Mouse (Mus musculus) heart, embryonic 11.5 days (tissue): ENCODE measurements around the gene Cracr2b. TPM values are rescaled to one million over a fixed set of nuclear protein-coding genes. Genes with fewer than 3 reads are reported as not detected.

ENCODE experiments used
- ATAC-seq: fragments of 200-750 bp; cut with Nextera tagmentation; replicated peaks from 2 replicates; pipeline ENCODE4 v1.8.0; 2017; ENCODE audit warnings: moderate library complexity; ENCODE audit not compliant: insufficient number of reproducible peaks, low FRiP score, low TSS enrichment
- H3K27ac ChIP-seq: fragments of 300-500 bp; sonication (generic); 2 replicates; pipeline ENCODE4 v1.5.1; 2014; ENCODE audit warnings: mild to moderate bottlenecking, low read depth, low read length
- H3K27me3 ChIP-seq: fragments of 300-500 bp; sonication (generic); 2 replicates; pipeline ENCODE4 v1.6.1; 2014; ENCODE audit warnings: mild to moderate bottlenecking, low read length, mixed read lengths; ENCODE audit not compliant: control insufficient read depth, insufficient read depth
- H3K36me3 ChIP-seq: fragments of 300-500 bp; sonication (generic); 2 replicates; pipeline ENCODE4 v1.6.1; 2014; ENCODE audit warnings: mild to moderate bottlenecking, low read length, moderate library complexity, mixed read lengths; ENCODE audit not compliant: control insufficient read depth, insufficient read depth
- H3K4me1 ChIP-seq: fragments of 300-500 bp; sonication (generic); 2 replicates; pipeline ENCODE4 v1.6.1; 2014; ENCODE audit warnings: low read length; ENCODE audit not compliant: control insufficient read depth, insufficient read depth
- H3K4me2 ChIP-seq: fragments of 300-500 bp; sonication (generic); 2 replicates; pipeline ENCODE4 v1.6.1; 2014; ENCODE audit warnings: mild to moderate bottlenecking, moderate library complexity
- H3K4me3 ChIP-seq: fragments of 300-500 bp; sonication (generic); 2 replicates; pipeline ENCODE4 v1.5.1; 2014; ENCODE audit warnings: low read depth, low read length
- H3K9ac ChIP-seq: fragments of 300-500 bp; sonication (generic); 2 replicates; pipeline ENCODE4 v1.6.1; 2014; ENCODE audit warnings: mild to moderate bottlenecking, low read depth, low read length, moderate library complexity
- H3K9me3 ChIP-seq: fragments of 300-500 bp; sonication (generic); replicated peaks from 2 replicates; pipeline ENCODE4 v1.6.1; 2016; ENCODE audit warnings: low read length; ENCODE audit not compliant: control insufficient read depth
- WGBS: fragments of 180-500 bp; shearing (Covaris S2); extraction: QIAGEN DNeasy Blood & Tissue Kit; methylation state at CpG from one replicate; pipeline ENCODE4 v1.1.7; 2014; ENCODE audit not compliant: insufficient replicate concordance; 5-methylcytosine and 5-hydroxymethylcytosine counted together
- polyA plus RNA-seq: library from polyadenylated mRNA; unstranded; fragments of >200 nt; fragmentation: Nextera tagmentation; extraction: Ambion mirVana; gene quantifications from 2 replicates; pipeline ENCODE4 v1.2.1, GENCODE M21; 2014

Cracr2b gene
- polyA plus RNA-seq, 1 experiment from 2014 or later: 14.3 TPM

DNA sequence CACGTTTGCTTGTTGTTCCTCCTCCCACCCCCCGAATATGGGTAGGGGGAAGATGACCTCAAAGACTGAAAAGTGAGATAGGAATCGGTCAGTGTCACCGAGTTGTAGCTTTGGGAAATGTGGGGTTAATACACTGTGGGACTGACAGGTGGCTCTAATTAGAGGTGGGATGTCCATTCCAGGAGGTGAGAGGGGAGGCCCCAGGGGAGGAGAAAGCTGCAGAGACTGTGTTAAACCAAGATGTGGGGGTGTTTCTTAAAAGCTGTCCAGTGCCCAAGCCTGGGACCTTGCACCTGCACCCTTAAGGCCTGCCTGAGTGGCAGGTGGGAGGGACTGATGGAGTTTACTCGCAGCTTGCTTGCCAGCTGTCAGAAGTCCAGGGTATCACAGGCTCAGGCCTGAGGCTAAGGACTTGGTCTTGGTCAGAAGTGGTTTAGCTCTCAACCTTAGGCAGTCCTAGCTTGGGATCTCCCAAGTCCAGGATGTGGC is 1.5 kb downstream of the Cracr2b start:
- Histone ChIP-seq H3K9ac (peak overlapping the region; percentile 66; the same call in 1 of the 2 replicates), H3K9me3 (no peaks in the 10 kb centered on the region), H3K4me3 (peak overlapping the region; percentile 60), H3K4me1 (peaks cover 39% of the 10 kb centered on the region), H3K27ac (no peak overlapping the region), H3K36me3 (peaks cover 7% of the 10 kb centered on the region), H3K4me2 (peak overlapping the region; percentile 98), H3K27me3 (peaks cover 52% of the 10 kb centered on the region)
- 15% methylated on average over 5 of the region's 5 CpGs for WGBS
- no peak for ATAC-seq

DNA sequence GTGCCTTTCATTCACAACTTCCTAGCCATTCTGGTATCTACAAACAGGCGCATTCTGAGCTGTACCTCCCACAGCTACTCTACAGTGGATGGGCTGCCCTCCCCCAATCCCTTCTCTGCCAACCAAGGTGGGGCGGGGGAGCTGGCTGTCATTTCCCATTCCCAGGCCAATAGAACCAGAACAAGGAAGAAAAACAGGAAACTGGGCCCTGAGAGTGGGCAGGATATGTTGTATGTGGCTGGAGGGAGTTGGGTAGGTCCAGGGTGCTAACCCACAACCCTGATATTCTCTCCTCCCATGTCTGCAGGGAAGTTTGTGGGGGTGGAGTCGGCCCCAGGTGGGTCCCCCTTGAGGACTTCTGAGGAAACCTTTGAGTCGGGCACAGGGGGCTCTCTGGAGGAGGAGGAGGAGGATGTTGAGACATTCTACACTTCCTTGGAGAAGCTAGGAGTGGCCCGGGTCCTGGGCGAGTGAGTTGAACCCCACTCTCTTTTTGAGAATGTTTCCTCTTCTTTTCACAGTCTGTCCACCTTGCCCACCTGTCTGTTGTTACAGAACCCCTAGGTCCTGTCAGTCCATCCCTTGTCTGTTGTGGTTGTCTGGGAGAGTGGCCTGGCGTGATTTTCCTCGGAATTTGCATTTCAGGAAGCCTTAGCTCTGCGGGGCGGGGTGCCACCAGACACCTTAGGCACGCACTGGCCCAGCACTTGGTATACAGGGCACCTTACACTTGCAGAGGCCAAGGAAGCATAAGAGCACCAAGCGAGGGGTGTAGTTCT is 3.1 kb downstream of the Cracr2b start:
- H3K9me3 ChIP-seq: no peaks in the 10 kb centered on the region
- 19% methylated on average over 12 of the region's 12 CpGs for WGBS
- peak overlapping the region; percentile 48 for H3K9ac ChIP-seq
- no peak for ATAC-seq
- peaks cover 50% of the 10 kb centered on the region for H3K4me1 ChIP-seq
- peaks cover 52% of the 10 kb centered on the region for H3K27me3 ChIP-seq
- peak overlapping the region; percentile 54 for H3K4me2 ChIP-seq
- peaks cover 3% of the 10 kb centered on the region for H3K36me3 ChIP-seq
- peak overlapping the region; percentile 31 for H3K4me3 ChIP-seq
- H3K27ac ChIP-seq: no peak overlapping the region

DNA sequence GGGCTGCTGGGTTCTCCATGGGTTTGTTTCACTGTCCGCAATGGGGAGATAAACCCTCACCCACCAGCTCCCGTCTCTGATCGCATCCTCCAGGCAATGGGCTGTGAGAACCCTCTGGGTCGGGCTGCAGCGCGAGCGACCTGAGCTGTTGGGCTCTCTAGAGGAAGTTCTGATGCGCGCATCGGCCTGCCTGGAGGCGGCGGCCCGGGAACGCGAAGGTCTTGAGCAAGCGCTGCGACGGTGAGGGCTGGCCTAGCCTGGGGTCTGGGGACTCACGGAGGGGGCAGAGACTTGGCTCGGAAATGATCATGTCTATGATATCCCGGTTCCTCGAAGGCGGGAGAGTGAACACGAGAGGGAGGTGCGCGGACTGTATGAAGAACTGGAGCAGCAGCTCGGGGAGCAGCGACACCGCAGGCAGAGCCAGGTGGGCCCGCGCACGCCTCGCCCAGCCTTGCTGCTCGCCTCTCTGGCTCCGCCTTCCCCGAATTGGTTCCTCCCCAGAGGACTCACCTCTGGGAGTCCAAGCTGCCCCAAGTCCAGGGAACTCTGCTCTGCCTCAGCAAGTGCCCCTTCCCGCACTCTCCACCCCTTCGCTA is 3.8 kb downstream of the Cracr2b start:
- peak overlapping the region; percentile 48 for H3K9ac ChIP-seq
- H3K9me3 ChIP-seq: no peaks in the 10 kb centered on the region
- H3K27ac ChIP-seq: no peak overlapping the region
- H3K27me3 ChIP-seq: peaks cover 52% of the 10 kb centered on the region
- 0 out of 2 replicates have a peak, but pooled peaks cover 2% of the 10 kb centered on the region for H3K36me3 ChIP-seq
- H3K4me2 ChIP-seq: peak overlapping the region; percentile 54
- H3K4me1 ChIP-seq: peaks cover 57% of the 10 kb centered on the region
- 5% methylated on average over 33 of the region's 38 CpGs for WGBS
- ATAC-seq: no peak
- peak overlapping the region; percentile 31 for H3K4me3 ChIP-seq

DNA sequence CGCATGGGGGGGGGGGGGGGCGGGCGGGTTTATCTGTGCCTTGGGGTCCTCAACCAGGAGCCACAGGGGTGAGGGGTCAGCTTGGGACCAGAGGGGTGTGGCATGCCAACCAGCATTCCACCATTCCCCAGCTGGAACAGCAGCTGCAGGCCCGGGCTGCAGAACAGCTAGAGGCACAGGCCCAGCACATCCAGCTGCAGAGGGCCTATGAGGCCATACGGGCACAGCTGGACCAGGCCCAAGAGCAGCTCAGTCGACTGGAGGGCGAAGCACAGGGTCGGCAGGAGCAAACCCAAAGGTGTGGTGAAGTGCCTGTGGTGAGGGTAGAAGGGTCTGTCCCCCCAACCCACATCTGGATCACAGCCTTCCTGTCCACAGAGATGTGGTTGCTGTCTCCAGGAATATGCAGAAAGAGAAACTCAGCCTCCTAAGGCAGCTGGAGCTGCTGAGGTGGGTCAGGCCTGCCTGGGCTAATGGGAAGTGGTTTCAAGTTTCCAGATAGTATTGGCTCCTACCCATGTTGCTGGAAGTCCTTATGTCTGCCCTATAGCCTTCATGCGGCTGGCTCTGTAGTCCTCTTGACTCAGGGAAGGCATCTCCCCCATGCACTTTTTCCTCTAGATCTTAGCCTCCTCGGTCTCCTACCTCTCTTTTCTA is 4.6 kb downstream of the Cracr2b start:
- Histone ChIP-seq H3K27me3 (peaks cover 49% of the 10 kb centered on the region), H3K4me1 (peaks cover 61% of the 10 kb centered on the region), H3K9ac (no peak overlapping the region), H3K4me3 (peak overlapping the region; percentile 31), H3K9me3 (no peaks in the 10 kb centered on the region), H3K27ac (no peak overlapping the region), H3K36me3 (peaks cover 6% of the 10 kb centered on the region), H3K4me2 (peak overlapping the region; percentile 54)
- no peak for ATAC-seq
- WGBS: 34% methylated on average over 9 of the region's 10 CpGs

DNA sequence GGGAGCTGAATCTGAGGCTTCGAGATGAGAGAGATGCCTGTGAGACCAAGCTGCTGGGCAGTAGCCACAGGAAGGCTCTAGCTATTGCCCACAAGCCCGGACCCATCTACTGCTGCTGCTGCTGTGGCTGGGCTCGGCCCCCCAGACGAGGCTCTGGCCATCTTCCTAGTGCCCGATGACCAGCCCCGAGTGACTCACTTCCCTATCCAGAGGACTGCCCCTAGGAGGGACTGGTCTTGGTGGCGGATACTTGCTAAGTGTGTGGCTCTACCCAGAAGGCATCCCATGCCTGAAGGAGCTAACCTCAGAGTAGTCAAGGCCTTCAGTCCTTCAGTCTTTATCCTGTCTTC is 5.1 kb downstream of the Cracr2b start:
- no peak overlapping the region for H3K9ac ChIP-seq
- no peak overlapping the region for H3K4me2 ChIP-seq
- ATAC-seq: no peak

GRCm38 (mm10) chr7:141466607-141467148 is 5.8 kb downstream of the Cracr2b start:
- peak overlapping the region; percentile 73 for H3K4me3 ChIP-seq
- no peaks in the 10 kb centered on the region for H3K9me3 ChIP-seq
- peaks cover 51% of the 10 kb centered on the region for H3K4me1 ChIP-seq
- WGBS: 52% methylated on average over 10 of the region's 10 CpGs
- peaks cover 15% of the 10 kb centered on the region for H3K36me3 ChIP-seq
- peak overlapping the region; percentile 80 for H3K4me2 ChIP-seq
- H3K9ac ChIP-seq: peak overlapping the region; percentile 87
- H3K27ac ChIP-seq: peak overlapping the region; percentile 96
- peaks cover 38% of the 10 kb centered on the region for H3K27me3 ChIP-seq
- no peak for ATAC-seq

More for the DNA sequence above, 5.1 kb downstream of the Cracr2b start:
- H3K27me3 ChIP-seq: peaks cover 44% of the 10 kb centered on the region
- no peak overlapping the region for H3K4me3 ChIP-seq
- H3K27ac ChIP-seq: no peak overlapping the region
- WGBS: 60% methylated on average over 7 of the region's 7 CpGs
- no peaks in the 10 kb centered on the region for H3K9me3 ChIP-seq
- peaks cover 57% of the 10 kb centered on the region for H3K4me1 ChIP-seq
- H3K36me3 ChIP-seq: peaks cover 11% of the 10 kb centered on the region

DNA sequence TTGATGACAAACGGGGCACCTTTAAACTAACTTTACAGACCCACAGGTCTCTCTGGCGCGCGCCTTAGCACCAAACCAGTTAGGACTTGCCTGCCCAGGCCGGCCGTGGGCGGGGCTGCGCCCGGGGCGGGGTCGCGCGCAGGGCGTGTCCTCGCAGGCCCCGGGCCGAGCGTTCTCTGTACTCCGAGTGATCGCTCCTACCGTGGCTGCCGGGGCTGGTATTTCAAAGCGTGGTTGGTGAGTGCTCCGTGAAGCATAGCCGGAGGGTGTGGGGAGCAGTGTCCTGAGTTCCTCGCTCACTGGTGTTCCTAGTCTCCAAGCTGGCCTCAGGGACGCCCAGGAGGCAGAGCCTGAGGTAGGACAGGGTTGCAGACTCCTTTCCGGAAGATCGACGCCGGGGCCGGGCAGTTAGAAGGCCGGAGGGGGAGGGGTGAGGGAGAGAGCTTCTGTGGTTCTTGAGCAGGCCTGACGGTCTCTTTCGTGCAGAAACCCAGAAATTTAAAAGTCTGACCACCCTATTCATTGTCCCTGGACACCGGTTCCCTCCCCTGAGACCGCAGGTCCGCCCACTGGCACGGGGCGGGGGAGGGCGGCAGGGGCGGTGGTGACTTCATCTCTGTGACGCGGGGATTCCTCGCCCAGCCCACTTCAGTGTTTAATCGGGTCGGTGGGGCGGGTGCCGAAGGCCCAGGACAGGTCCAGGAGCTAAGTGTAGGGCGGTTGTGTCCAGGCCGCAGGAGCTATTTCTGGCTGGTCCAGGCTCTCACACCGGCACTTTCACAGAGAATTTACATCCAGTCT is 6.5 kb downstream of the Cracr2b start, which contains the start of gene Cd151:
Gene Cd151, plus strand, starts transcription at position 163 of the 801 bp plus-strand sequence.
- Histone ChIP-seq H3K9me3 (no peaks in the 10 kb centered on the region), H3K4me2 (peak within 1 kb of the TSS; percentile 80), H3K9ac (peak within 1 kb of the TSS; percentile 87), H3K4me1 (peaks cover 47% of the 10 kb centered on the region), H3K27ac (peak within 1 kb of the TSS; percentile 96), H3K36me3 (peaks cover 19% of the 10 kb centered on the region), H3K4me3 (peak within 1 kb of the TSS; percentile 73), H3K27me3 (peaks cover 30% of the 10 kb centered on the region)
- under 1% methylated on average over 52 of the region's 52 CpGs for WGBS
- ATAC-seq: peak; percentile 80

DNA sequence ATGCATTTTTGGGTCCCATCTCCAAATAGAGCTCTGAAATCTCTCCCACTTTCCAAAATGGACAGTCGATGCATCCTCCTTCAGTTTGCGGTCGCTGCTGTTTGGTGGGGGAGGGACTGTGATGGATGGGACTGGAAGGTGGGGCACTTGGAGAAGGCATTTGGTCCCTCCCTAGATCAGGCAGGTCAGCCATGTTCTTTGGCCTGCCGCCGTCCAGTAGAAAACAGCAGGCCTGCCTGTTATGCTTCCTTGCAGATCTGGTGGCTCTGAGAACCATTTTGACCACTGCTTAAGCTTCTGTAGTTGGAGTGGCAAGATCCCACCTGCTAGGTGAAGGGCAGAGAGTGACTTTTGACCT is 7.2 kb downstream of the Cracr2b start:
- Histone ChIP-seq H3K4me3 (peak overlapping the region; percentile 73), H3K9ac (peak overlapping the region; percentile 87), H3K36me3 (peaks cover 22% of the 10 kb centered on the region), H3K27me3 (peaks cover 25% of the 10 kb centered on the region), H3K27ac (peak overlapping the region; percentile 96), H3K4me1 (peaks cover 47% of the 10 kb centered on the region), H3K4me2 (peak overlapping the region; percentile 80), H3K9me3 (no peaks in the 10 kb centered on the region)
- ATAC-seq: no peak
- 12% methylated on average over 5 of the region's 5 CpGs for WGBS
